Mouse (Mus musculus) cerebellum, adult (tissue): Measurements from ENCODE around the gene E2f2.

ENCODE experiments used
- ATAC-seq: cut with Nextera tagmentation; 2 replicates; pipeline ENCODE4 v1.9.2; 2017; ENCODE audit warnings: mild to moderate bottlenecking, moderate library complexity, mixed read lengths; ENCODE audit not compliant: insufficient number of reproducible peaks, low FRiP score, low TSS enrichment

The E2f2 gene

DNA sequence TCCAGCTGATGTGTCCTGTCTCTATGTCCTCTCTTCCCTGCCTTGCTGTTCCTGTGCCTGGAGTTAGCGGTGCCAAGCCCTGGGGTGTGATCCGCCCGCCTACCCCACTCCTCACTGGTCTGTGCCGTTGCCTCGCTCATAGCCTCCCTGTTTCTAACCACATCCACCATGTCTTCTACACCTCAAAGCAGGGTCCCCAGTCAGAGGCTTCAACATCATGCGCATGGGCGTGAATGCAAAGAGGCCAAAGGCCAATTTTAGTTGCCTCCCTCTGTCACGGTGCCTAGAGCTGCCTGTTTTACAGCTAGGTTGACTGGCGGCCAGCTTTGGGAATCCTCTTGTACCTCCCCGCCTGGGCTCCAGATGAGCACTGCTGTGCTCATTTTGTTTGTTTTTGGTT lies 24.0 kb downstream of the E2f2 start:
- no peak for ATAC-seq

GRCm38 (mm10) chr4:136198846-136199245 lies 26.7 kb downstream of the E2f2 start:
- no peak for ATAC-seq

GRCm38 (mm10) chr4:136199562-136200292 lies 27.5 kb downstream of the E2f2 start:
- ATAC-seq, result no peak; the same call in 1 of the 2 replicates

DNA sequence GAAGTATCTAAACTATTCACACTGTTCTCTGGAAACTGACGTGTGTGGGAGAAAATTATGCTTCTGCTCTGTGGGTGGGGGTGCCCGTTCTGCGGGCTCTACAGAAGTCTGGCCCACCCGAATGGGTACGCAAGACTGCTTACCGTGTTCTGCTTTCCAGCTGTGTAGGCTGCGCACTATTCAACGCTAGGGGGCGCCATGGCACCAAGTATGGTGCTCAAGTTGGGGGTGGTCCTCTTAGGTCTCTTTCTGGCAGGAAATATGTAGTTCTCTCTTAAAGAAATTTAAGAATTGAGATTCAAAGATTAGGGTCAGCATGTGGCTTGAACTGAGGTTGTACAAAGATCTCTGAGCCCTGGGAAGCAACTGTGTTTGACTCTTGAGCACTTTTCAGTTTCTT lies 30.3 kb downstream of the E2f2 start:
- ATAC-seq, result no peak

- no peak for ATAC-seq
Measured at GRCm38 (mm10) chr4:136204775-136205174, 32.6 kb downstream of the E2f2 start.

- ATAC-seq, result 0 out of 2 replicates have a peak, but pooled peaks have one; percentile 26
Measured at GRCm38 (mm10) chr4:136206033-136206893, 34.1 kb downstream of the E2f2 start, which contains the start of gene Asap3. Asap3 (plus strand) TSS chr4:136206365.

DNA sequence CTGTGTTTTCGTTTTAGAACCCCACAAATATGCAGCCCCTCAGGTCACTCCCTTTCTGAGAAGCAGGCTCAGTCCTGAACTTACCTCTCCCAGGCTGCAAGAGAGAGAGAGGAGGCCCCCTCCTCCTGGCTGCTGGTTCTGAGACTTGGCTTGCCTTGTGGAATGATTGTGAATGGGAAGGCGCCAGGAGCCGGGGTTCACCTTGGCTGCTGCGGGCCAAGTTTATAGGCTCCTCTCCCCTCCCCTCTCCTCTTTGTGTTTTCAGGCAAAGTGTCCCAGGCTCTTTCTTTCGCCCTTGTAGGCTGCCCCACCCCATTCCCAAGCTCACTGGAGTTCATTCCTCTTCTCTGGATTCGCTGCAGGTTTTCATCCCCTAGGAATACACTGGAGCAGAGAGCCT lies 34.7 kb downstream of the E2f2 start:
- no peak for ATAC-seq

DNA sequence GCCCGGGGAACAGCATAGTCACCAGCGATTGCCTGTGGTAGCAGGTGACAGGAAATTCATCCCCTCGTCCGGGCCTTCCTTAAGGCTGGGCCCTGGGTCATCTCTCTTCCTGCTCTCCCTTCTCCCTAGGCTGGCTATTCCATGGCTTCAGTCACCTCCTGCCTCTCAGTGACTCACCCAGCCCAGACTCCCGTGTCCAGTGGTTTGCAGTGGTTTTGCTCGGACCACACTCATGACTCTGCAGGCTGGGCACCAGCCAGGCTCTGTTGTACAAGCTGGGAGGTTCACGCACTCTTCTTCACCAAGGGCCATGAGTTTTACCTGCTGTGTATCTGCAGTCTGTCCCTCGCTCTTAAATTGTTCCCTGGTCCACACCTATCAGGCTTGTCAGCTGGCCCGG lies 38.7 kb downstream of the E2f2 start:
- no peak for ATAC-seq

DNA sequence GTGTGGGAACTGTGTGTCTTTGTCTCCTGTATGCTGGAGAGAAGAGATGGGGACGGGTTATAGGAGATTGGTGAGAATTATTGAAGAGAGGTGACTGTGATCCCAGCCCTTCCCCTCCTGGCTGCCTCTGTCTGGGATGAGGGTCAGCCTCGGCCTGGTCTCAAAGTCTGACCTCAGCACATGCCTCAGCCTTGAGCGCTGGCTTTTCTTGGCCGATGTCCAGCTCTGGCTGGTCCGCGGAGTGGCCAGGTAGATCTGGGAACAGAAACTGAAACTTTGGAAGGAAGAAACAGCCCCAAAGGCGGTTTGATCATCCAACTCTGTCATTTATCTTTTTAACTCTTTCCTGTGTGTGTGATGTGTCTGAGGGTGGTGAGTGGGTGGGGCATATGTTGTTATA lies 41.4 kb downstream of the E2f2 start:
- no peak for ATAC-seq

DNA sequence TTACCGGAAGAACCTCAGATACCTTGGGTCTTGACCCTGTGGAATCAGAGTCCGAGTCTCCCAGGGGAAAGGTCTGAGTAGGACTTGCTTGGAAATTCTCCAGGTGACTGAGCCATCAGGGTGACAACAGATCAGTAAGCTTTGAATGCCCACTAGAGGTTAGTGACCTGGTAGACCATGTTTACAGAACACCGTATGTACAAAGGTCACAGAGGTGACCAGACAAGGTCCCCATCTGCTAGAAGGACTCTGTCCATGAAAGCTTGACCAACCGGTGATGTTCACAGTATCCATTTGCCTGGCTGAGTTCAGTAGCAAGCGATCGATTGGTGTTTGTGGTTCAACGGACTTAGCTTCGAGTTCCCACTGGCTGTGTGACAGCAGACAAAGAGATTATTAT lies 42.6 kb downstream of the E2f2 start:
- ATAC-seq, result no peak

GRCm38 (mm10) chr4:136215576-136215975 lies 43.4 kb downstream of the E2f2 start:
- no peak for ATAC-seq

GRCm38 (mm10) chr4:136217063-136217462 lies 44.9 kb downstream of the E2f2 start:
- ATAC-seq, result no peak

DNA sequence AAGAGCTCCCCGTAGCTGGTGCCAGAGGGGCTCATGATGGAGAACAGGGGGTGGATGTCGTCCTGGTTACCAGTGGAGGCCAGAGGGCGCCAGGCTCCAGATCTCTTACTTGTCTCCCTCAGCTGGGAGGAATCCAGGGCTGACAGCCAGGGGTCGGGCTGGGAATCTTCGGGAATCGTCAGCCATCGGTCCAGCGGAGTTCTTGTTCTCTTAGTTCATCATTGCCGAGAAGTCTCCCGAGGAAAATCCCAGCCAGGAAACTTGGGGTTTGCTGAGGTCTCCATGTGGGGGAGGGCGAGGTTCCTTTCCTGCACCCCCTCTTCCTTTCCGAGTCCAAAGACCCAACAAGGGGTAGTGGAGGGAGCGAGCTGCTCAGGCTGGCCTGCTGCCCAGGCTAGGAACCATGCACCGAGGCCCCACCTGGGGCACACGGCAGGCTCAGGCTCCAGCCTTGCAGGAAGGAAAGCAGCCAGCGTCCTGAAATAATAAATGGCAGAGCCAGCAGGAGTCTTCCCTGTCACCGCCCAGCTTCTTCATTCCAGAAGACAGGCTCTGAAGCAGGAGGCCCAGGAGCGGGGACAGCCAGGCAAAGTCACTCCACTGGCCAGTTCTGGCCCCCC lies 46.5 kb downstream of the E2f2 start:
- ATAC-seq, result no peak

DNA sequence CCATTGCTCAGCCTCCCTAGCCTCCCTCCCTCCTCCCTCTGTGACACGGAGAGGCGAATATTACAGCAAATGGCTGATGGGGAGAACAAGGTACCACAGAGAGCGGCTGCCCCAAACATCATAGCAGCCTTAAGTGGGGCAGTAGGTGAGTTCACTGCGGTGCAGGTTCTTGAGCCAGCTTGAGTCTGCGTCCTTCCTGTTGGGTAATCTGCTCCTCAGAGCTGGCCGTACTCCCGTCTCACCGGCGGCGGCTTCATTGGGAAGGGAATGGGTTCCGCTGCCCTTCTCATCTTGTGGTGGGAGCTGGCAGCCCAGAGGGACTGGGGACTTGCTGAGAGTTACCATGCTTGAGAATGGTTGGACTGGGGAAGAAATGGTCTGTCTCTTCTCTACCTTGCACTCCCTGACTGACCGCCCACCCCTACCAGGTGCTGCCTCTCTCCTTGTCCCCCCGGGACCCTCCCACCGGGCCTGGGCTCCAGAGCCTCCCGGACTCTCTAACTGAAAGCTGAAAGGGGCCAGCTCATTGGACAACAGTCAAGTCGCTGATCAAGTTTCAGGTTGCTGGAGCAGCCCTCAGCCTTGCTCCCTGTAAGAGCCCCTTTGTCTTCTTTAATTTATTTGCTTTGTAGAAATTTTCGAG lies 48.1 kb downstream of the E2f2 start:
- no peak for ATAC-seq

DNA sequence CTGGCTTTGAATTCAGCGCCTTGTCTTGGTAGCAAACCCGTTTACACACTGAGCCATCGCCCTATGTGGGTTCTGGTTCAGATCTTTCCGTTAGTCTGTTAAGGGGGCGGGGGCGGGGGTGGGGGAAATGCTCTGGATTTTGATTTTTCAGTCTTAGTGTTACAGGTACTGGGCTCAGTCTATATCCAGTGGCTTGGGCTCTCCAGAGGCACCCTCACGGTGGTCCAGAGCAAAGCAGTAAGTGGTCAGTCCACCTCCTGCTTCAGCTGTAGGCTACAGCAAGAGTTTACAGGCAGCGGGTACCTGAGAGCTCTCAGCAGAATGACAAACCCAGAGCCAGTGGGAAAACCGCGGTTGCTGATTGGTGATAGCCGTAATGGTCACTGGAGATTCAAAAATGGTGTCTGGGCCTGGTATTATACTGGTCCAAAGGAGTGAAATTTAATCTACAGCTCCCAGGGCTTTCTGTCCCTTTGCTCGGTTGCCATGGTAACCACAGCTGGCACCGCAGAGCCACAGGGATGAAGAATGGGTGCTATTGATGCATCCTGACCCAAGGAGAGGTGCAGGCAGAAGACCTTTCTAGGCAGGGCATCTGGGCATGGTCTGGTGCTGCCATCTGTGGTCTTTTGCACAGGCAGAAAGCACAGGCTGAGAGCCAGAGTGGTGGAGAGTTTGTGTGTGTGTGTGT lies 51.5 kb downstream of the E2f2 start:
- ATAC-seq, result no peak

- no peak for ATAC-seq
Measured at GRCm38 (mm10) chr4:136224240-136224559, 52.0 kb downstream of the E2f2 start.

DNA sequence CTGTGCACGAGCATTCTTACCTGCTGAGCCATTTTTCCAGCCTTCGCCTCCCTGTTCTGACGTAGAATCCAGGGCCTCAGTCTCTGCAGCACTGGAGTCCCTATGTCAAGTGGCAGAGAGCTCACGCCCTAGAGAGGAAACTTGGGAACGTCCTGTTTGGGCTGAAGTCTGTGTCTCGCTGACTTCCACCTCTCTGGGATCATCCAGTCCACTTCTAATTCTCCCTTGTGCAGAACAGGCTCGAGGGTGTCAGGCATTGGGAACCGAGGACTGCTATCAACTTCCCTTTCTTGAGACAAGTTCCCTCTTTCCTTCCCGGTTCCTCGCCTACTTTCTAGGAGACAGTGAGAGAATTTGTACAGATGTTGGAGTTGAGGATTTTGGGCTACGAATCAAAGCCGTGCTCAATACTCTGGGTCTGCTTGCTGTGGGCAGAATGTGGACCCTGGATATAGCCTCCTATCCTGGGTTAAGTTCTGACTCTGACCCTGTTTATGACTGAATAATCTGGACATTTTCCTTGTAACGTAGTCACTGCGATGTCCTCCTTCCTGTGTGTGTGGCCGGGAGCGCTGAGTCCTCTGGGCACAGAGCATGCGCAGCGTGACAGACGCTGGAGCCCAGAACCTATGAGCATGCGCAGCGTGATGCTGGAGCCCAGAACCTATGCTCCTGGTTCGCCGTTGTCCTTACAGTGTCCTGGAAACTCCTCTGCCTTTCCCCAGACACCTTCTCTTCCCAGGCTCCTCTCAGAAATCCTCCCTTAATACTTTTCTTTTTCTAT lies 52.7 kb downstream of the E2f2 start:
- ATAC-seq, result no peak

- no peak for ATAC-seq
Measured at GRCm38 (mm10) chr4:136227408-136227807, 55.2 kb downstream of the E2f2 start.

- ATAC-seq, result no peak
Measured at GRCm38 (mm10) chr4:136228640-136229039, 56.4 kb downstream of the E2f2 start.
